ENCODE assay signal across 19 mouse cellular contexts in the genomic region with DNA sequence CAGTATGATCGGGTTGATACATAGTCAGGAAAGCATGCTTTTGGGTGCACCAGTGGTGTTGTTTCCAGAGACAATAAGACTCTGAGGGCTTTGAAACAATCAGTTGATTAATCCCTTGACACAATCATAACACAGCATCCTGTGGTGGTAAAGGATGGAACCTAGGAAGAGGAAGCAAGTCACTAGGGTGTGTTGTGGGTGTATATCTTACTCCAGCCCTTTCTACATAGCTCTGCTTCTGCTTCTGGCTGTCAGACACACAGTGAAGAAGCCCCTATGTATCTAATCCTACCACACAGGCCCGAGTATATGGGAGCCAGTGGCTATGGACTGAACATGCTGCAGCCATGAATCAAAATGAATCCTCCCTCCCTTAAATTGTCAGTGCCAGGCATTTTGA.
A peak's percentile ranks its signal among the peaks of the same experiment; 100 is the strongest.
DNase-seq lines count a peak whose midpoint lies in the region; ATAC-seq lines count a peak whose summit lies in the region.
"Had no signal": no experiment of that assay in that cellular context is flagged by ENCODE, and none has a peak within 500 bp of the region (broad histone marks: within the 10 kb centered on the region; RNA-seq: fewer than 3 reads in every experiment).

No protein-coding gene starts in this region.

- intact Hi-C loops in gastrocnemius, postnatal 36 days (cut with DNase I), result no loop called here

- peak; percentile 22 for DNase-seq in 416B (ENCODE audit: low read depth)
- no peak for DNase-seq in gastrocnemius, postnatal 25 days
- no peak for DNase-seq in gastrocnemius, postnatal 36 days
- no peak for DNase-seq in cerebellum, postnatal 14 days
- DNase-seq: adrenal gland, adult 8-10 months; adrenal gland, postnatal 14 days; adrenal gland, postnatal 36 days; cerebellum, adult 11-12 months; cerebellum, adult 2 months; cerebellum, adult 9-10 months; cerebellum, postnatal 10 days; cerebellum, postnatal 36 days; forebrain, postnatal 0 days had no signal

- peak; percentile 57 for ATAC-seq in granulocyte monocyte progenitor cell, adult 5-6 weeks (replicated peaks; ENCODE audit: poor library complexity, severe bottlenecking)
- ATAC-seq in megakaryocyte progenitor cell, adult 5-6 weeks (replicated peaks; ENCODE audit: poor library complexity), result peak; percentile 74
- ATAC-seq: activated CD4-positive, CD25-positive, alpha-beta regulatory T cell, adult 4 months; forebrain, embryonic 13.5 days; forebrain, embryonic 15.5 days; forebrain, postnatal 0 days; Patski had no signal
